Mouse (Mus musculus): Measurements from ENCODE around the gene Acox3.

DNA sequence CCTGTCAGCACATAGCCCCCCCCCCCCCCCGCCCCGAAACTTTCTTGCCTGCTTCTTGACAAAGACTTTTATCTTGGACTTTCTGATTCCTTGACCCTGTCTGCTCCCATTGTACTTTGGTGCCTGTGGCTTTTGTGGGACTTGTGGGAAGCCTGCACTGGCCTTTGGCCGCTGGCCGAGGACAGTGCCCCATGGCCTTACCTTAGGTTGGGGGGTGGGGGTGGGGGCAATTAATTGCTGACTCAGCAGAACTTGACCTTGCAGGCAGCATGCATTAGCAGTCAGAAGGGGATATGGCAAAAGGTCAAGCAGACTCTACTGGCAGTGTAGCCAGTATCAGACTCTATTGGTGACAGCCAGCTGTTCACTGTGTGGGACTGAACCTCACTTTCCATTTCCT, 8.7 kb downstream of the Acox3 start:
- TF ChIP-seq POLR2A (IDR thresholded peaks at IDR 0.05; ENCODE audit: borderline replicate concordance, extremely low read depth, insufficient read depth, insufficient read length, poor library complexity, severe bottlenecking) (no peak), CTCF (IDR thresholded peaks at IDR 0.05; ENCODE audit: borderline replicate concordance, extremely low read depth, insufficient read depth, insufficient read length) (no peak)

Data from brain, embryonic 14.5 days (tissue).